Mouse (Mus musculus) bone marrow, adult 2 months (tissue): ENCODE results near the gene Ntng2.

ENCODE experiments used
- CTCF ChIP-seq: fragments of 200-500 bp; IDR thresholded peaks from 2 replicates; pipeline ENCODE4 v1.5.1; 2011; ENCODE audit warnings: low read length, control low read depth; ENCODE audit not compliant: control insufficient read depth, insufficient read depth
- POLR2A ChIP-seq: fragments of 200-500 bp; IDR thresholded peaks from 2 replicates; pipeline ENCODE4 v1.6.1; 2011; ENCODE audit warnings: low read depth, mild to moderate bottlenecking, control low read depth, low read length, borderline replicate concordance; ENCODE audit not compliant: control insufficient read depth

- TF ChIP-seq CTCF (no peak), POLR2A (no peak)
Observed at GRCm38 (mm10) chr2:29183266-29183924, 69.4 kb downstream of the Ntng2 start.
